In genomic region chr19:14692183-14692582, GRCm38 (mm10) we compare ENCODE assay signal across 10 mouse cellular contexts.
DNase-seq lines count a peak whose midpoint lies in the region; ATAC-seq and TF ChIP-seq lines count a peak whose summit lies in the region.
"Had no signal": no experiment of that assay in that cellular context is flagged by ENCODE, and none has a peak within 500 bp of the region (broad histone marks: within the 10 kb centered on the region; RNA-seq: fewer than 3 reads in every experiment).

No protein-coding gene starts in this region.

- peak; percentile 11 for DNase-seq in cerebellum, adult 9-10 months
- peak; percentile 15 for DNase-seq in A20 (ENCODE audit: low read depth, low spot score)
- DNase-seq in c-Kit-positive CD71-positive TER-119-negative erythroid progenitor cells, embryonic 14.5 days (ENCODE audit: low read depth) = peak; percentile 8
- peak; percentile 55 for DNase-seq in lung, postnatal 25 days (ENCODE audit: low spot score)
- no peak for DNase-seq in left cerebral cortex, adult 18-20 months (ENCODE audit: low spot score in 2 of 2)
- DNase-seq in left cerebral cortex, postnatal 10 days (ENCODE audit: extremely low spot score in 1 of 2, low spot score in 2 of 2) = no peak
- DNase-seq in cerebellum, adult 2 months = no peak
- DNase-seq: gastrocnemius, postnatal 25 days had no signal

- TF ChIP-seq POLR2A in cerebellum, adult 2 months (IDR thresholded peaks at IDR 0.05; ENCODE audit: borderline replicate concordance, insufficient read depth, low read length) = no peak

- no peaks in the 10 kb centered on the region for H3K27me3 ChIP-seq in cerebellum, adult 2 months (ENCODE audit: control insufficient read depth, insufficient read depth, low read length)

- no peaks in the 10 kb centered on the region for H3K4me1 ChIP-seq in cerebellum, adult 2 months (ENCODE audit: control insufficient read depth, insufficient read depth, low read length)
- H3K4me1 ChIP-seq: limb, embryonic 10.5 days had no signal

- intact Hi-C loops in left cerebral cortex, postnatal 10 days (cut with DNase I) = no loop called here

- TF ChIP-seq CTCF in cerebellum, adult 2 months (IDR thresholded peaks at IDR 0.05; ENCODE audit: borderline replicate concordance, insufficient read depth, low read depth, low read length) = no peak

- no peak for ATAC-seq in cerebellum, adult (ENCODE audit: insufficient number of reproducible peaks, low FRiP score, low TSS enrichment)

- no peak overlapping the region for H3K4me3 ChIP-seq in cerebellum, adult 2 months (replicated peaks; ENCODE audit: insufficient read depth, low read depth, low read length)
- H3K4me3 ChIP-seq: limb, embryonic 10.5 days had no signal

- no peak overlapping the region for H3K27ac ChIP-seq in cerebellum, adult 2 months (ENCODE audit: insufficient read depth, low read length)
- H3K27ac ChIP-seq: limb, embryonic 10.5 days had no signal

Comparison
In these comparisons a context has a peak if more than half of its experiments do, and no peak if none do; other contexts are left out.
1. DNase-seq: peak in cerebellum, adult 9-10 months (single experiment), A20 (single experiment), c-Kit-positive CD71-positive TER-119-negative erythroid progenitor cells, embryonic 14.5 days (single experiment) and lung, postnatal 25 days (single experiment); none in left cerebral cortex, adult 18-20 months (0 of 2), left cerebral cortex, postnatal 10 days (0 of 2) and cerebellum, adult 2 months (0 of 2).